Mouse (Mus musculus) thymus, postnatal 10 days (tissue): Measurements from ENCODE around the gene Cdc14b.
A peak's percentile ranks its signal among the peaks of the same experiment; 100 is the strongest.

Source experiments
- DNase-seq, 2 experiments: peaks; one replicate each; pipeline ENCODE4 v3.0.0; 2021; ENCODE audit warnings: low spot score in 2 of 2

Gene Cdc14b

GRCm38 (mm10) chr13:64274879-64275753 is at the start of gene Cdc14b:
Gene Cdc14b, minus strand, starts transcription at chr13:64275290.
- peak; percentile 65 to 68 for DNase-seq

DNA sequence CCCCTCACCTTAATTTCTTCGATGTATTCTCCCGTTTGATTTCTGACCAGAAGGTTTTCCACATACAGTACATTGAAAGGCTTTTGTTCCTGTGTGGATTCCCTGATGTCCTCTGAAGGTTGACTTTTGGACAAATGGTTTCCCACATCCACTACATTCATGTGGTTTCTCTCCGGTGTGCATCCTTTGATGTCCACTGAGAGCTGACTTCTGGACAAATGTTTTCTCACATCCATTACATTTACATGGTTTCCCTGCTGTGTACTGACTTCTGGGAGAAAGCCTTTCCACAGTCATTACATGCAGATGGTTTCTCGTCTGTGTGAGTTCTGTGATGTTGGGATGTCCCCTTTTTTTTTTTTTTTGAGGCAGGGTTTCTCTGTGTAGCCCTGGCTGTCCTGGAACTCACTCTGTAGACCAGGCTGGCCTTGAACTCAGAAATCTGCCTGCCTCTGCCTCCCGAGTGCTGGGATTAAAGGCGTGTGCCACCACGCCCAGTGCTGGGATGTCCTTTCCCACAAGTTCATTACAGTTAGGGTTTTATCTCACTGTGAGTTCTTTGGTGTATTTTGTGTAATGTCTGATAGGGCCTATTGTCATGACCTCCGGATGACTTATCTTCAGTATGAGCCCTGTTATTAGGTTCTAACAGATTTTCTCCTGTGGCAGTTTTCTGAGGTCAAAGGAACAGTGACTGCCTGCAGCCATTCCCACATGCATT is 47.6 kb upstream of the Cdc14b start:
- DNase-seq: no peak

GRCm38 (mm10) chr13:64320334-64320733 is 45.2 kb upstream of the Cdc14b start:
- DNase-seq: no peak

DNA sequence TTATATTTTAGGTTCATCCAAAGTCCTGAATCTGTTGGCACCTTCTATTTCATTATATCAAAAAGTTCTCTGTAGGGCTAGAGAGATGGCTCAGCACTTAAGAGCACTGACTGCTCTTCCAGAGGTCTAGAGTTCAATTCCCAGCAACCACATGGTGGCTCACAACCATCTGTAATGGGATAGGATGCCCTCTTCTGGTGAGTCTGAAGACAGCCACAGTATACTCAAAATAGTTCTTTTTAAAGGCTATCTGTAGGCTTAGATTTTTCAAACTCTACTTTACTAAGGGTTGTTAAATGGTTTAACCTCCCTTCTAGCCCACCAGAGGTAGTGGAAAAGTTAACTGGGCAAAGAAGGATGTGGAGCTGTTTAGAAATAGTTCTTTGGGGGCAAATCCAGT is 44.7 kb upstream of the Cdc14b start:
- DNase-seq: no peak

DNA sequence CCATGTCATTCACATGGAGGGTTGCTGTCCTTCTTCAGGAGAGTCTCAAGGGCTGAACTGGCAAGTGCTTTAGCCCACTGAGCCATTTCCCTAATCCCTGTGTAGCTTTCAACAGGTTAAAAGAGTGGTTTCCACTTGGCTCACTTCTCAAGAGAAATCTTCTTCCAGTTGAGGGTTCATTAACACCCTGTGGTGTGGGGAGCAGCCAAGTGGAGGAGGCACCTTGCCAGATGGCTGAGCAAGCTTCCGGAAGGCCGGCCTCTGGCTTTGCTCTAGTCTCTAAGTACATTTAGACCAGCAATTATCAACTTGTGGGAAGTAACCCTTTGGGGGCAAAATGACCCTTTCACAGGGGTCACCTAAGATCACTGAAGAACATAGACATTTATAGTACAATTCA is 43.3 kb upstream of the Cdc14b start:
- DNase-seq: no peak

DNA sequence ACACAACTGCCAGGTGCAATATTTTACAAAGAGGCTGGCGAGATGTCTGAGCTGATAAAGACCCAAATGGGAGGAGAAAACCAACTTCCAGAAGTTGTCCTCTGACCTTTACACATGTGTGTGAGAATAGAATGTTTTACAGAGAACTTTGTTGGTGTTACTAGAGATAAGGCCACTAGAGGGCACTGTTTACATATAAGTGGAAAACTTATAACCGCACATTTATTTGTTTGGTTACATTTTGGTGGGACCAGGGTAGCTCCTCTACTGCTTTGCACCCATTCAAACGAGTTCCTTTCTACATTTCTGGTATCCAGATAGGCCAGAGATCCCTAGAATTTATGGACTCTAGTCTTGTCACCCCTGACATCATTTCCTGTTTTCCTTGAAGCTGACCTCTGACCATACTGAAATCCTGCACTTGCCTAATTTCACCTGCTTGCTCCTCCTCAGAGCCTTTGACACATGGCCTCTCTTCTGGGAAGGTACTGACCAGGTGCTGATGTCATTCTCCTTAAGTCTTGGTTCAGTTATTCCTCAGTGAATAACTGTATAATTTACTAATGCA is 40.5 kb upstream of the Cdc14b start:
- DNase-seq: peak in 1 of 2 experiments; percentile 76

GRCm38 (mm10) chr13:64314041-64314440 is 39.0 kb upstream of the Cdc14b start:
- DNase-seq: no peak

DNA sequence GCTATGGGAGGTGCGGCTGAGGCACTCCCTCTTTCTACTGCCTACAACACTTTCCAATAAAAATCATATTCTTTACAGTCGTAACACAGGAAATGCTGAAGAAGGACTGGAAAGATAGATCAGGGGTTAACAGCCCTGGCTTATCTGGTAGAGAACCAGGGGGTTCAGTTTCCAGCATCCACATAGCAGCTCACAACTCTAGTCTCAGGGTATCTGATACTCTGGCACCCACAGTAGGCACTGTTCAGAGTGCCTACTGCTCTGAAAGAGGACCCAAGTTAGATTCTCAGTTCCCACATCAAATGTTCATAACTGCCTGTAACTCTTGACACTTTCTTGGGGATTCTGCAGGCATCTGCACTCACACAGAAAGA is 37.8 kb upstream of the Cdc14b start:
- no peak for DNase-seq

GRCm38 (mm10) chr13:64312024-64312915 is 37.2 kb upstream of the Cdc14b start, which contains the start of gene Aaed1:
Gene Aaed1, minus strand, starts transcription at chr13:64312710.
- DNase-seq: peak; percentile 78 to 89

GRCm38 (mm10) chr13:64311266-64311665 is 36.2 kb upstream of the Cdc14b start:
- DNase-seq: no peak

- no peak for DNase-seq
These were observed 35.5 kb upstream of the Cdc14b start for GRCm38 (mm10) chr13:64310585-64310984.

DNA sequence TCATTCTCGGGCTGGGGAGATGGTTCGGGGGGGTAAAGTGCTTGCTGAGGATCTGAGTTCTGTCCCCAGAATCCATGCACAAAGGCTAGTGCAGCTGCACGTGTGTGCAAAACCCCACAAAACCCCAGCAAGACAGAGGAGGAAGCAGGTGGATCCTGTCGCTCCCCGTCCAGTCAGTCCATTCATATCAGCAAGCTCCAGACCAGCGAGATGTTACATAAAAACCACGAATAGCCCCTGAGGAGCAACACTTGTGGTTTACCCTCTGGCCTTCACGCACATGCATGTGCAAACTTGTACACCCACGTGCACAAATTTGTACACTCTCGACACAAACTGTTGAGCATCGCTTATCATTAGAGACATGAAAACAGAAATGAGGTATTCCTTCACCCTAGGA is 34.8 kb upstream of the Cdc14b start:
- no peak for DNase-seq

DNA sequence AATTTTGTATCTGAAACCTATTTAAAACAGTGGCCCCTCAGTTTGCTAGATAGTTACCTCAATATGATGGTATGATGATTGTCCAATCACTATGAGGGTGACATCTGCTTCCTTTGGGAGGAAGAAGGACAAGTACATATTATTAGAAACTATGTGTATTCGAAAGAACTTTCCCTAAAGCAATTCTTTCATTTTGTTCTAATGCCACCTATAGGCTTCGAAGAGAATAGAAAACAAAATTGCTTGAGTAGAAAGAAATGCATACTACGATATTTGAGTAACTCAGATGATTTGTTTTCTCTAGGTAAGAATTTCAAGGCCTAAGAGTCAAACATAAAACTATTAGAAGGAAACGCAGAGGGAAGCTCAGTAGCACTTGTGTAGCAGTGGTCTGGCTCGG is 33.9 kb upstream of the Cdc14b start:
- no peak for DNase-seq

DNA sequence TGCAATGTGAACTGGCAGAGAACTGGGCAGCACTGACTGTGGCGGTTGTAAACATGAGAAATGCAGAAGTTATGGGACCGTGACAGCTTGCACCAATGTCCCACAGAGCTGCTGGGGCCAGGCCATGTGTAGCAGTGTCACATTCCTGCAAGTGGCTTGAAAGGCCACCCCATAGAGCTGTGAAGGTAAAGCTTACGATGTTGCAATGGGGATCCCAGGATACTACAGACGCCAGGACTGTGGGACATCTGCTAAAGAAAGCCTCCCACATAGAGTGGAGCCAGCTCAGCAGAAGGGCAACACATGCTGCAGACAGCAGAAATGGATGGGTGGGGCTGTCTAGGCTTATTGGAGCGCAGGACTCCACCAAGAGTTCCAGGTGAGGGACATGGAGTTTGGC is 32.4 kb upstream of the Cdc14b start:
- DNase-seq: no peak

- peak; percentile 16 to 62 for DNase-seq
These were observed 31.0 kb upstream of the Cdc14b start for GRCm38 (mm10) chr13:64306078-64306477.

- no peak for DNase-seq
These were observed 24.0 kb upstream of the Cdc14b start for GRCm38 (mm10) chr13:64299069-64299468.

DNA sequence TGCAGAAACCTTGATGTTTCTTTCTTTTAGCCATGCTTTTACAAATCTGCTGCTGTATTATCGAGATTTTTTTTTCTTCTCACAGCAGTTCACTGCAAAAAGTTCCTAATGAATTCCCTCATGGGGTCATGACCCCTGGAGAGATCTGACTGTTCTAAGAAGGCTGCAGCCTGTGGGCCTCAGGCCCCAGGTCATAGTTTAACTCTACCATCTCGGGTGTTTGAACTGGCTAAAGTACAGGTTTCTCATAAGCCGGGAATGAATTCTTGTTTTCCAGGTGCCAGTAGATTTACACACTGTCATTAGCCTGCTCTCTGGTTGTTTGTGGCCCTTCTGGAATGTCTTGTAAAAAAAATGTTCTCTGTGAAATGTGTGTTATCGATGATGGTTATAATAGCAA is 11.7 kb upstream of the Cdc14b start:
- no peak for DNase-seq

DNA sequence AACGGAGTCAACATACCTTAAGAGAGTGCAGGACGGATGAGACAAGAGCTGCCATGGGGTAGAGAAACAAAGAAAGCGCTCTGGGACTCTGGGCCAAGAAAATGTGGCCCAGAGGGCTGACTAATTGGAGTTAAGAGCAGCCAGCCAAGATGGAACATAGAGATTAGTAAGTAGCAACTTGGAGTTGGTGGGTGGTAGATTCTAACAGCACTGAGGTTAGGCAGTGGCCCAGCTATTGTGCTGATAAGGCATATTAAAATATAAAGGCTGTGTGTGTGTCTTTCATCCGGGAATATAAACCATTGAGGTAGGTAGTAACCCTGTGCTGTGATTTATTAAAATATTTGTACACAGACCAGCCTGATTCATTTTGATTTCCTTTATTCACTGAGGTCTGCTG is 11.2 kb upstream of the Cdc14b start:
- no peak for DNase-seq

GRCm38 (mm10) chr13:64284676-64285075 is 9.6 kb upstream of the Cdc14b start:
- DNase-seq: no peak

GRCm38 (mm10) chr13:64280940-64281339 is 5.8 kb upstream of the Cdc14b start:
- no peak for DNase-seq

GRCm38 (mm10) chr13:64275754-64276127 is 651 bp upstream of the Cdc14b start:
- no peak for DNase-seq
